Mouse (Mus musculus) intestine, embryonic 16.5 days (tissue): ENCODE results near the gene Mpl. TPM values are rescaled to one million over a fixed set of nuclear protein-coding genes. Genes with fewer than 3 reads are reported as not detected.

ENCODE experiments used
- ATAC-seq: fragments of 200-750 bp; cut with Nextera tagmentation; 2 replicates; pipeline ENCODE4 v1.8.0; 2017; ENCODE audit warnings: moderate TSS enrichment, moderate library complexity
- H3K27ac ChIP-seq: fragments of 300-500 bp; sonication (generic); 2 replicates; pipeline ENCODE4 v1.5.1; 2014; ENCODE audit warnings: mild to moderate bottlenecking, low read length
- H3K27me3 ChIP-seq: fragments of 300-500 bp; sonication (generic); replicated peaks from 2 replicates; pipeline ENCODE4 v1.6.1; 2014; ENCODE audit warnings: low read length, control low read depth, mixed read lengths; ENCODE audit not compliant: control insufficient read depth, insufficient read depth
- H3K36me3 ChIP-seq: fragments of 300-500 bp; sonication (generic); 2 replicates; pipeline ENCODE4 v1.6.1; 2014; ENCODE audit warnings: low read length, control low read depth; ENCODE audit not compliant: control insufficient read depth, insufficient read depth
- H3K4me1 ChIP-seq: fragments of 300-500 bp; sonication (generic); 2 replicates; pipeline ENCODE4 v1.6.1; 2014; ENCODE audit warnings: low read length, control low read depth, mixed read lengths; ENCODE audit not compliant: control insufficient read depth, insufficient read depth
- H3K4me2 ChIP-seq: fragments of 300-500 bp; sonication (generic); 2 replicates; pipeline ENCODE4 v1.6.1; 2014; ENCODE audit warnings: low read depth, low read length, control low read depth
- H3K4me3 ChIP-seq: fragments of 300-500 bp; sonication (generic); 2 replicates; pipeline ENCODE4 v1.5.1; 2014; ENCODE audit warnings: mild to moderate bottlenecking, low read length
- H3K9ac ChIP-seq: fragments of 300-500 bp; sonication (generic); 2 replicates; pipeline ENCODE4 v1.6.1; 2014; ENCODE audit warnings: low read depth, low read length
- H3K9me3 ChIP-seq: fragments of 300-500 bp; sonication (generic); 2 replicates; pipeline ENCODE4 v1.6.1; 2016; ENCODE audit warnings: low read length, control low read depth; ENCODE audit not compliant: control insufficient read depth
- WGBS: fragments of 180-500 bp; shearing (Covaris S2); extraction: QIAGEN DNeasy Blood & Tissue Kit; methylation state at CpG from one replicate; pipeline ENCODE4 v1.1.7; 2014; 5-methylcytosine and 5-hydroxymethylcytosine counted together
- polyA plus RNA-seq: library from polyadenylated mRNA; unstranded; fragments of >200 nt; fragmentation: Nextera tagmentation; extraction: Ambion mirVana; gene quantifications from 2 replicates; pipeline ENCODE4 v1.2.1, GENCODE M21; 2015

Mpl gene
- polyA plus RNA-seq, 1 experiment from 2014 or later = 0.11 TPM

GRCm38 (mm10) chr4:118465697-118466163, 8.4 kb upstream of the Mpl start:
- H3K9ac ChIP-seq = no peak overlapping the region
- H3K27me3 ChIP-seq = no peaks in the 10 kb centered on the region
- no peak overlapping the region for H3K27ac ChIP-seq
- no peaks in the 10 kb centered on the region for H3K36me3 ChIP-seq
- H3K4me1 ChIP-seq = no peaks in the 10 kb centered on the region; the same call in 1 of the 2 replicates
- WGBS = 31% methylated on average over 11 of the region's 11 CpGs
- H3K9me3 ChIP-seq = no peaks in the 10 kb centered on the region
- ATAC-seq = peak; percentile 55; the same call in 1 of the 2 replicates
- no peak overlapping the region for H3K4me2 ChIP-seq
- H3K4me3 ChIP-seq = no peak overlapping the region

- no peak for ATAC-seq
- Histone ChIP-seq H3K9me3 (no peaks in the 10 kb centered on the region), H3K4me3 (no peak overlapping the region)
Observed at GRCm38 (mm10) chr4:118464956-118465355, 7.6 kb upstream of the Mpl start.

GRCm38 (mm10) chr4:118446415-118447153, 10.7 kb downstream of the Mpl start:
- H3K4me2 ChIP-seq = peak overlapping the region; percentile 80
- no peak overlapping the region for H3K27ac ChIP-seq
- no peaks in the 10 kb centered on the region for H3K27me3 ChIP-seq
- H3K36me3 ChIP-seq = no peaks in the 10 kb centered on the region
- WGBS = 25% methylated on average over 24 of the region's 24 CpGs
- peak; percentile 54 for ATAC-seq
- no peaks in the 10 kb centered on the region for H3K9me3 ChIP-seq
- peaks cover 10% of the 10 kb centered on the region; the same call in 1 of the 2 replicates for H3K4me1 ChIP-seq
- H3K4me3 ChIP-seq = peak overlapping the region; percentile 48
- H3K9ac ChIP-seq = peak overlapping the region; percentile 66

More at GRCm38 (mm10) chr4:118464956-118465355, 7.6 kb upstream of the Mpl start:
- 94% methylated on average over 3 of the region's 3 CpGs for WGBS
- no peaks in the 10 kb centered on the region for H3K4me1 ChIP-seq
- no peak overlapping the region for H3K9ac ChIP-seq
- H3K27me3 ChIP-seq = no peaks in the 10 kb centered on the region
- no peak overlapping the region for H3K4me2 ChIP-seq
- H3K36me3 ChIP-seq = no peaks in the 10 kb centered on the region
- H3K27ac ChIP-seq = no peak overlapping the region

DNA sequence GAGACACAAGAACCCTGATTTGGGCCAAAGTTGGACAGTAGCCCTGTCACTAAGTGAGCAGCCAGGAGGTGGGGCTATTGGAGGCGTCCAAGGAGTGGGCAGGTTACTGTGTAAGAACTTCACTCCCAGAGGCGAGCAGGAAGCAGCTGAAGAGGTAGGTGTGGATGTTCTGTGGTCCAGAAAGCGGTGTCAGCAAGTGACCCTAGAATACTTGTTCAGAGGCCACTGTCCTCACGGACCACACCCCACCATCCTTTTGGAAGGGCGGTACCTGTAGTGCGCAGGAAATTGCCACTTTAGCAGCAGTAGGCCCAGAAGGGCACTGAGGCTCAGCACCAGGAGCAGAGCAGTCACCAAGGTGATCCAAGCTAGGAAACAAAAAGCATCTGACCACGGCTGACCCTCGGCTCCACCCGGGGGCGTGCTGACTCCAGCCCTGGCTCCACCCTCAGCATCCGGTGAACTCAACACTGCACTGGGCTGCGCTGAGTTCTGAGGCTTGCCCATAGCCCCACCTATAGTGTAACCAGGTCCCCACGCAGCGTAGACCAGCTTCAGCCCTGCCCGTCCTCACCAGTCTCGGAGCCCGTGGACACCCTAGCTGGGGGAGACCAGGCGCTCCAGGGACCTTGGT, 11.4 kb downstream of the Mpl start:
- Histone ChIP-seq H3K27me3 (no peaks in the 10 kb centered on the region), H3K4me1 (peaks cover 10% of the 10 kb centered on the region; the same call in 1 of the 2 replicates), H3K27ac (no peak overlapping the region), H3K9ac (peak overlapping the region; percentile 66), H3K4me2 (peak overlapping the region; percentile 80), H3K36me3 (no peaks in the 10 kb centered on the region), H3K9me3 (no peaks in the 10 kb centered on the region), H3K4me3 (peak overlapping the region; percentile 48)
- peak; percentile 85 for ATAC-seq
- WGBS = 24% methylated on average over 18 of the region's 18 CpGs

GRCm38 (mm10) chr4:118445088-118445487, 12.2 kb downstream of the Mpl start:
- Histone ChIP-seq H3K36me3 (no peaks in the 10 kb centered on the region), H3K9ac (no peak overlapping the region), H3K4me2 (no peak overlapping the region), H3K27me3 (no peaks in the 10 kb centered on the region), H3K27ac (no peak overlapping the region), H3K4me1 (peaks cover 10% of the 10 kb centered on the region; the same call in 1 of the 2 replicates), H3K4me3 (no peak overlapping the region), H3K9me3 (no peaks in the 10 kb centered on the region)
- 85% methylated on average over 10 of the region's 10 CpGs for WGBS
- no peak for ATAC-seq

- 5% methylated on average over 12 of the region's 12 CpGs for WGBS
- H3K4me2 ChIP-seq = peak overlapping the region; percentile 97
- no peak for ATAC-seq
Observed at GRCm38 (mm10) chr4:118437829-118438253, 19.5 kb downstream of the Mpl start.

GRCm38 (mm10) chr4:118436820-118437603, 20.3 kb downstream of the Mpl start, which contains the start of gene Cdc20:
TSS of gene Cdc20 (minus strand) at chr4:118437352.
- ATAC-seq = peak; percentile 95

More at GRCm38 (mm10) chr4:118437829-118438253, 19.5 kb downstream of the Mpl start:
- Histone ChIP-seq H3K9me3 (no peaks in the 10 kb centered on the region), H3K27me3 (no peaks in the 10 kb centered on the region), H3K36me3 (0 out of 2 replicates have a peak, but pooled peaks cover 7% of the 10 kb centered on the region), H3K27ac (peak overlapping the region; percentile 89), H3K9ac (peak overlapping the region; percentile 88), H3K4me3 (peak overlapping the region; percentile 74), H3K4me1 (peaks cover 26% of the 10 kb centered on the region)

GRCm38 (mm10) chr4:118432332-118432731, 25.0 kb downstream of the Mpl start:
- Histone ChIP-seq H3K4me1 (peaks cover 43% of the 10 kb centered on the region), H3K4me2 (no peak overlapping the region), H3K27ac (peak overlapping the region; percentile 19; the same call in 1 of the 2 replicates), H3K9me3 (no peaks in the 10 kb centered on the region), H3K9ac (no peak overlapping the region), H3K36me3 (peaks cover 21% of the 10 kb centered on the region), H3K4me3 (no peak overlapping the region), H3K27me3 (no peaks in the 10 kb centered on the region)
- 68% methylated on average over 8 of the region's 8 CpGs for WGBS
- ATAC-seq = no peak

More at GRCm38 (mm10) chr4:118436820-118437603, 20.3 kb downstream of the Mpl start, which contains the start of gene Cdc20:
- H3K4me3 ChIP-seq = peak within 1 kb of the TSS; percentile 74
- H3K4me1 ChIP-seq = peaks cover 26% of the 10 kb centered on the region
- H3K27me3 ChIP-seq = no peaks in the 10 kb centered on the region
- H3K27ac ChIP-seq = peak within 1 kb of the TSS; percentile 89
- H3K4me2 ChIP-seq = peak within 1 kb of the TSS; percentile 97
- H3K9me3 ChIP-seq = no peaks in the 10 kb centered on the region
- peak within 1 kb of the TSS; percentile 88 for H3K9ac ChIP-seq
- H3K36me3 ChIP-seq = peaks cover 10% of the 10 kb centered on the region
- 0% methylated on average over 67 of the region's 67 CpGs for WGBS
